10 mouse cellular contexts compared by ENCODE assay signal in genomic region chr3:101820708-101821107, GRCm38 (mm10). TPM values are rescaled to one million over a fixed set of nuclear protein-coding genes. Genes with fewer than 3 reads are reported as not detected.
"Had no signal": no experiment of that assay in that cellular context is flagged by ENCODE, and none has a peak within 500 bp of the region (broad histone marks: within the 10 kb centered on the region; RNA-seq: fewer than 3 reads in every experiment).

No protein-coding gene starts in this region.

RNA-seq across cellular contexts. Expression of gene Mab21l3, which starts 28.1 kb away (rescaled TPM):
- total RNA-seq: left cerebral cortex, postnatal 10 days; megakaryocyte progenitor cell, adult 5-6 weeks; megakaryocyte, adult 5-6 weeks; megakaryocyte-erythroid progenitor cell, adult 5-6 weeks; monocyte, adult 5-6 weeks had no signal
- polyA plus RNA-seq: liver, adult 2 months; liver, embryonic 15.5 days; liver, postnatal 0 days; midbrain, embryonic 14.5 days; midbrain, postnatal 0 days had no signal
